Mouse (Mus musculus) bone marrow macrophage, adult 2 months (primary cell): ENCODE data around the gene Ccdc13.

Source experiments
- CTCF ChIP-seq: IDR thresholded peaks from 2 replicates; pipeline ENCODE4 v1.5.1; 2012; ENCODE audit warnings: low read depth, mild to moderate bottlenecking, low read length, moderate library complexity
- POLR2A ChIP-seq: IDR thresholded peaks from 2 replicates; pipeline ENCODE4 v1.6.1; 2012; ENCODE audit warnings: mild to moderate bottlenecking, low read depth, low read length, borderline replicate concordance

GRCm38 (mm10) chr9:121822585-121822991 is 16.7 kb downstream of the Ccdc13 start:
- TF ChIP-seq CTCF (no peak), POLR2A (no peak)
